Mouse (Mus musculus): Measurements from ENCODE around the gene Srsf4.

DNA sequence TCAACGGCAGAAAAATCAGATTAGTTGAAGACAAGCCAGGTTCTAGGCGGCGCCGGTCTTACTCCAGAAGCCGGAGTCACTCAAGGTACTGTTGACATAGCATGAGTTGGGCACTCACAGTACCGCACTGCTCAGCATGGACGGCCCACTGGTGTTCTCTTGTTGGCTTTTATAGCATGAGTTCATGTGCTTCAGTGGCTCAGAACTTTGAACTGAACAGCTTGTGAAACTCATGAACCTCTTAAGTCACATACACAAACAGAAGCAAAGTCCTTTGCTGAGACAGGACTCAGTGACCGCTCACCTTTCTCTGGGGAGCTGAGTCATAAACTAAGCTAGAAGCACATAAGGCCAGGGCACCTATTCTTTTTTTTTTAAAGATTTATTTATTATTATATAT lies 24.4 kb downstream of the Srsf4 start:
- no peak for TF ChIP-seq MYOG (IDR thresholded peaks at IDR 0.05; ENCODE audit: control insufficient read depth, extremely low read depth, insufficient read length)
- TF ChIP-seq CTCF (IDR thresholded peaks at IDR 0.05; ENCODE audit: control insufficient read depth, insufficient read depth, insufficient read length): no peak
- no peak for TF ChIP-seq USF1 (IDR thresholded peaks at IDR 0.05; ENCODE audit: low read depth)
- TF ChIP-seq MAX (IDR thresholded peaks at IDR 0.05): no peak

Data from C2C12 (cell line).